Mouse (Mus musculus) neural tube, embryonic 10.5 days (tissue): ENCODE data around the gene Mmp28.

Experiments
- DNase-seq: peaks from one replicate; pipeline ENCODE4 v3.0.0-alpha.2; 2017; ENCODE audit warnings: low spot score; ENCODE audit errors: extremely low spot score

The Mmp28 gene

GRCm38 (mm10) chr11:83409087-83409754 lies 53.6 kb downstream of the Mmp28 start, which contains the start of gene Rasl10b:
Gene Rasl10b, plus strand, starts transcription at chr11:83409137.
- peak; percentile 59 for DNase-seq

GRCm38 (mm10) chr11:83408242-83408641 lies 54.6 kb downstream of the Mmp28 start:
- DNase-seq = no peak

- no peak for DNase-seq
Measured at GRCm38 (mm10) chr11:83406391-83406790, 56.5 kb downstream of the Mmp28 start.

GRCm38 (mm10) chr11:83403787-83404186 lies 59.1 kb downstream of the Mmp28 start:
- no peak for DNase-seq

GRCm38 (mm10) chr11:83398724-83399123 lies 64.1 kb downstream of the Mmp28 start:
- no peak for DNase-seq

- DNase-seq = no peak
Measured at GRCm38 (mm10) chr11:83397626-83398025, 65.2 kb downstream of the Mmp28 start.

GRCm38 (mm10) chr11:83394802-83395439 lies 68.0 kb downstream of the Mmp28 start:
- no peak for DNase-seq

- DNase-seq = no peak
Measured at GRCm38 (mm10) chr11:83393062-83393461, 69.8 kb downstream of the Mmp28 start.
